Mouse (Mus musculus) hindbrain, embryonic 14.5 days (tissue): ENCODE measurements around the gene Apbb1. TPM values are rescaled to one million over a fixed set of nuclear protein-coding genes. Genes with fewer than 3 reads are reported as not detected.

Experiments
- ATAC-seq: fragments of 200-750 bp; cut with Nextera tagmentation; 2 replicates; pipeline ENCODE4 v1.8.0; 2017; ENCODE audit warnings: moderate number of reproducible peaks, mild to moderate bottlenecking, moderate TSS enrichment, moderate library complexity; ENCODE audit not compliant: low FRiP score
- DNase-seq: peaks from one replicate; pipeline ENCODE4 v3.0.0-alpha.2; 2015; ENCODE audit warnings: low spot score
- H3K27ac ChIP-seq: fragments of 300-500 bp; sonication (generic); 2 replicates; pipeline ENCODE4 v1.5.1; 2014; ENCODE audit warnings: mild to moderate bottlenecking, moderate library complexity
- H3K27me3 ChIP-seq: fragments of 300-500 bp; sonication (generic); 2 replicates; pipeline ENCODE4 v1.6.1; 2014; ENCODE audit warnings: mild to moderate bottlenecking, low read length, mixed read lengths; ENCODE audit not compliant: control insufficient read depth, insufficient read depth
- H3K36me3 ChIP-seq: fragments of 300-500 bp; sonication (generic); replicated peaks from 2 replicates; pipeline ENCODE4 v1.6.1; 2014; ENCODE audit not compliant: control insufficient read depth, insufficient read depth
- H3K4me1 ChIP-seq: fragments of 300-500 bp; sonication (generic); replicated peaks from 2 replicates; pipeline ENCODE4 v1.6.1; 2014; ENCODE audit warnings: antibody characterized with exemption, low read length, mixed read lengths; ENCODE audit not compliant: control insufficient read depth, insufficient read depth
- H3K4me2 ChIP-seq: fragments of 300-500 bp; sonication (generic); replicated peaks from 2 replicates; pipeline ENCODE4 v1.6.1; 2014; ENCODE audit warnings: mild to moderate bottlenecking, moderate library complexity
- H3K4me3 ChIP-seq: fragments of 300-500 bp; sonication (generic); replicated peaks from 2 replicates; pipeline ENCODE4 v1.5.1; 2014; ENCODE audit warnings: mild to moderate bottlenecking, low read length
- H3K9ac ChIP-seq: fragments of 300-500 bp; sonication (generic); 2 replicates; pipeline ENCODE4 v1.6.1; 2014
- H3K9me3 ChIP-seq: fragments of 300-500 bp; sonication (generic); 2 replicates; pipeline ENCODE4 v1.6.1; 2016; ENCODE audit warnings: low read length; ENCODE audit not compliant: control insufficient read depth
- WGBS: fragments of 180-500 bp; shearing (Covaris S2); extraction: QIAGEN DNeasy Blood & Tissue Kit; methylation state at CpG from one replicate; pipeline ENCODE4 v1.1.7; 2014; 5-methylcytosine and 5-hydroxymethylcytosine counted together
- polyA plus RNA-seq: library from polyadenylated mRNA; unstranded; fragments of >200 nt; fragmentation: Nextera tagmentation; extraction: Ambion mirVana; gene quantifications from 2 replicates; pipeline ENCODE4 v1.2.1, GENCODE M21; 2014

The Apbb1 gene
- polyA plus RNA-seq, 1 experiment from 2014 or later: 224 TPM

GRCm38 (mm10) chr7:105565071-105565836, 16.2 kb downstream of the Apbb1 start:
- H3K9me3 ChIP-seq: no peaks in the 10 kb centered on the region
- 88% methylated on average over 17 of the region's 17 CpGs for WGBS
- H3K4me1 ChIP-seq: peaks cover 26% of the 10 kb centered on the region
- DNase-seq (no peak), ATAC-seq (no peak)
- H3K9ac ChIP-seq: no peak overlapping the region
- H3K27me3 ChIP-seq: no peaks in the 10 kb centered on the region
- H3K4me2 ChIP-seq: no peak overlapping the region
- no peak overlapping the region for H3K4me3 ChIP-seq
- H3K27ac ChIP-seq: no peak overlapping the region
- peaks cover 73% of the 10 kb centered on the region for H3K36me3 ChIP-seq

GRCm38 (mm10) chr7:105563367-105563766, 18.1 kb downstream of the Apbb1 start:
- Histone ChIP-seq H3K36me3 (peaks cover 92% of the 10 kb centered on the region), H3K4me3 (no peak overlapping the region), H3K9ac (no peak overlapping the region), H3K4me1 (peaks cover 8% of the 10 kb centered on the region), H3K9me3 (no peaks in the 10 kb centered on the region), H3K4me2 (no peak overlapping the region), H3K27me3 (no peaks in the 10 kb centered on the region), H3K27ac (no peak overlapping the region)
- DNase-seq (no peak), ATAC-seq (no peak)
- WGBS: 83% methylated on average over 3 of the region's 3 CpGs

GRCm38 (mm10) chr7:105562317-105562716, 19.1 kb downstream of the Apbb1 start:
- H3K27me3 ChIP-seq: no peaks in the 10 kb centered on the region
- H3K9me3 ChIP-seq: no peaks in the 10 kb centered on the region
- no peak for ATAC-seq
- H3K27ac ChIP-seq: no peak overlapping the region
- no peak overlapping the region for H3K4me3 ChIP-seq
- no peak for DNase-seq
- H3K4me1 ChIP-seq: no peaks in the 10 kb centered on the region
- no peak overlapping the region for H3K4me2 ChIP-seq
- WGBS: 96% methylated on average over 3 of the region's 3 CpGs
- H3K9ac ChIP-seq: no peak overlapping the region
- H3K36me3 ChIP-seq: peaks cover 93% of the 10 kb centered on the region

- no peak for DNase-seq
These were observed 22.4 kb downstream of the Apbb1 start for GRCm38 (mm10) chr7:105559016-105559415.

GRCm38 (mm10) chr7:105557671-105558070, 23.8 kb downstream of the Apbb1 start:
- no peak for DNase-seq
- H3K9ac ChIP-seq: no peak overlapping the region
- H3K4me2 ChIP-seq: no peak overlapping the region
- no peak overlapping the region for H3K4me3 ChIP-seq
- 80% methylated on average over 11 of the region's 11 CpGs for WGBS
- H3K36me3 ChIP-seq: peaks cover 56% of the 10 kb centered on the region
- H3K9me3 ChIP-seq: no peaks in the 10 kb centered on the region
- ATAC-seq: no peak
- H3K4me1 ChIP-seq: peaks cover 15% of the 10 kb centered on the region
- no peak overlapping the region for H3K27ac ChIP-seq
- H3K27me3 ChIP-seq: no peaks in the 10 kb centered on the region

More at GRCm38 (mm10) chr7:105559016-105559415, 22.4 kb downstream of the Apbb1 start:
- Histone ChIP-seq H3K36me3 (peaks cover 66% of the 10 kb centered on the region), H3K4me2 (no peak overlapping the region), H3K27ac (no peak overlapping the region), H3K27me3 (no peaks in the 10 kb centered on the region), H3K9ac (no peak overlapping the region), H3K9me3 (no peaks in the 10 kb centered on the region), H3K4me1 (peaks cover 15% of the 10 kb centered on the region), H3K4me3 (no peak overlapping the region)
- no peak for ATAC-seq
- 94% methylated on average over 9 of the region's 9 CpGs for WGBS

GRCm38 (mm10) chr7:105556406-105556805, 25.0 kb downstream of the Apbb1 start:
- Histone ChIP-seq H3K4me2 (peak overlapping the region; percentile 80; the same call in 1 of the 2 replicates), H3K9me3 (no peaks in the 10 kb centered on the region), H3K36me3 (peaks cover 46% of the 10 kb centered on the region), H3K27me3 (no peaks in the 10 kb centered on the region), H3K27ac (no peak overlapping the region), H3K4me1 (peaks cover 15% of the 10 kb centered on the region), H3K4me3 (no peak overlapping the region), H3K9ac (no peak overlapping the region)
- WGBS: 92% methylated on average over 8 of the region's 8 CpGs
- no peak for ATAC-seq
- DNase-seq: no peak

- Histone ChIP-seq H3K4me3 (no peak overlapping the region), H3K4me2 (peak overlapping the region; percentile 80), H3K9ac (no peak overlapping the region), H3K4me1 (peaks cover 15% of the 10 kb centered on the region), H3K27me3 (no peaks in the 10 kb centered on the region), H3K36me3 (peaks cover 37% of the 10 kb centered on the region), H3K9me3 (no peaks in the 10 kb centered on the region), H3K27ac (no peak overlapping the region)
- ATAC-seq (no peak), DNase-seq (no peak)
- WGBS: 92% methylated on average over 10 of the region's 10 CpGs
These were observed 25.9 kb downstream of the Apbb1 start for GRCm38 (mm10) chr7:105555571-105555970.

GRCm38 (mm10) chr7:105554212-105554942, 27.1 kb downstream of the Apbb1 start, which contains the start of gene Smpd1:
Gene Smpd1, plus strand, starts transcription at chr7:105554360.
- WGBS: 3% methylated on average over 26 of the region's 26 CpGs
- Histone ChIP-seq H3K9me3 (no peaks in the 10 kb centered on the region), H3K4me1 (peaks cover 15% of the 10 kb centered on the region), H3K9ac (peak within 1 kb of the TSS; percentile 82), H3K36me3 (peaks cover 26% of the 10 kb centered on the region), H3K4me3 (peak within 1 kb of the TSS; percentile 67), H3K27ac (peak within 1 kb of the TSS; percentile 81), H3K4me2 (peak within 1 kb of the TSS; percentile 80), H3K27me3 (no peaks in the 10 kb centered on the region)
- peak; percentile 93 for ATAC-seq
- peak; percentile 86 for DNase-seq

GRCm38 (mm10) chr7:105553456-105554211, 27.8 kb downstream of the Apbb1 start:
- H3K9me3 ChIP-seq: no peaks in the 10 kb centered on the region
- H3K4me1 ChIP-seq: peaks cover 15% of the 10 kb centered on the region
- 31% methylated on average over 26 of the region's 27 CpGs for WGBS
- peak overlapping the region; percentile 80 for H3K4me2 ChIP-seq
- ATAC-seq (peak; percentile 42), DNase-seq (no peak)
- H3K27me3 ChIP-seq: no peaks in the 10 kb centered on the region
- H3K9ac ChIP-seq: peak overlapping the region; percentile 82
- peaks cover 19% of the 10 kb centered on the region for H3K36me3 ChIP-seq
- peak overlapping the region; percentile 67 for H3K4me3 ChIP-seq
- peak overlapping the region; percentile 81 for H3K27ac ChIP-seq
